Mouse (Mus musculus): Measurements from ENCODE around the gene Akap8l. TPM values are rescaled to one million over a fixed set of nuclear protein-coding genes. Genes with fewer than 3 reads are reported as not detected.

Akap8l gene
- polyA plus RNA-seq, 1 experiment from 2014 or later: 78.9 TPM

DNA sequence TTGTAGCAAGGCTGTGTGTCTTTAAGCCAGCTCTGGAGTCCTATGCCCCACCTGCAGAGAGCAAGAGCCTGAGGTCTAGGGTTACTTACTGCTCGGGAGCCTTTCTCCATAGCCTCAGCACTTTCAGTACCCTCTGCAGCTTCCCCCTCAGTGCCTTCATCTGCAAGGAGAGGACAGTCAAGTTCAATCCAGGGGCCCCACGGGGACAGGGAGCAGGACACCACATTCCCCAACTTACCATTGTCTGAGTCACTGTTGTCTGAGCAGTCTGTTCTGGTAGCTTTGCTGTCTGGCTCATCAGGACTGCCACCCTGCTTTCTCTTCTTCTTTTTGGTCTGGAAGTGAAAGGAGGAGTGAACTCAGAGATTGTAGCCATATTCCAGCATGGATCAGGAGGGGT lies 14.5 kb downstream of the Akap8l start:
- Histone ChIP-seq H3K27me3 (ENCODE audit: control insufficient read depth, insufficient read depth, low read length) (no peaks in the 10 kb centered on the region), H3K9me3 (replicated peaks; ENCODE audit: control insufficient read depth, low read length) (no peaks in the 10 kb centered on the region), H3K4me1 (ENCODE audit: control insufficient read depth, insufficient read depth, low read length) (no peaks in the 10 kb centered on the region), H3K4me3 (replicated peaks; ENCODE audit: low read length) (no peak overlapping the region), H3K9ac (ENCODE audit: low read length) (no peak overlapping the region), H3K4me2 (ENCODE audit: low read depth, low read length) (no peak overlapping the region), H3K27ac (ENCODE audit: low read length) (no peak overlapping the region), H3K36me3 (ENCODE audit: control insufficient read depth, insufficient read depth, low read length) (peaks cover 33% of the 10 kb centered on the region)
- 78% methylated on average over 2 of the region's 2 CpGs for WGBS
- ATAC-seq (ENCODE audit: insufficient read depth, low FRiP score): no peak

DNA sequence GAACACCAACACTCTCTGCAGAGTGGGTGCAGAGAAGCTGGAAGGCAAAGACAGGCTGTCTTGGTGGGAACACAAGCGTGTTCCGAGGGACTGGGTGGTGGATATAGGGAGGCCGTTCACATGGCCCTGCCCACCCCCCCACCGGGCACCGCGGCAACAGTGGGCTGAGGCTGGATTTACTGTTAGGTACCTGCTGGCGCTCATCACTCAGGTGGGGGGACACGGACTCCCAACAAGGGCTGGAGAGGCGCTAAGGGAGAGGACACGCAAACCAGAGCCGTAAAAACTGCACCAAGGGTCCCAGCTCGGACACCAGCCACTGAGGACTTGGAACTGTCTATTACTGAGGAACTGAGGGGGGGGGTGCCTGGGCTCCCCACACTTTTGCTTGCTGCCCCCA lies 15.5 kb downstream of the Akap8l start:
- H3K4me2 ChIP-seq (ENCODE audit: low read depth, low read length): no peak overlapping the region
- peaks cover 33% of the 10 kb centered on the region for H3K36me3 ChIP-seq (ENCODE audit: control insufficient read depth, insufficient read depth, low read length)
- no peak; the same call in 1 of the 2 replicates for ATAC-seq (ENCODE audit: insufficient read depth, low FRiP score)
- no peak overlapping the region for H3K4me3 ChIP-seq (replicated peaks; ENCODE audit: low read length)
- WGBS: 95% methylated on average over 12 of the region's 12 CpGs
- H3K9me3 ChIP-seq (replicated peaks; ENCODE audit: control insufficient read depth, low read length): no peaks in the 10 kb centered on the region
- no peaks in the 10 kb centered on the region for H3K4me1 ChIP-seq (ENCODE audit: control insufficient read depth, insufficient read depth, low read length)
- no peak overlapping the region for H3K27ac ChIP-seq (ENCODE audit: low read length)
- H3K27me3 ChIP-seq (ENCODE audit: control insufficient read depth, insufficient read depth, low read length): no peaks in the 10 kb centered on the region
- no peak overlapping the region for H3K9ac ChIP-seq (ENCODE audit: low read length)

GRCm38 (mm10) chr17:32333675-32334303 lies 16.6 kb downstream of the Akap8l start:
- Histone ChIP-seq H3K4me1 (ENCODE audit: control insufficient read depth, insufficient read depth, low read length) (no peaks in the 10 kb centered on the region), H3K9ac (ENCODE audit: low read length) (no peak overlapping the region), H3K36me3 (ENCODE audit: control insufficient read depth, insufficient read depth, low read length) (peaks cover 33% of the 10 kb centered on the region), H3K27ac (ENCODE audit: low read length) (no peak overlapping the region), H3K4me3 (replicated peaks; ENCODE audit: low read length) (no peak overlapping the region), H3K9me3 (replicated peaks; ENCODE audit: control insufficient read depth, low read length) (no peaks in the 10 kb centered on the region), H3K27me3 (ENCODE audit: control insufficient read depth, insufficient read depth, low read length) (no peaks in the 10 kb centered on the region), H3K4me2 (ENCODE audit: low read depth, low read length) (no peak overlapping the region)
- WGBS: 64% methylated on average over 31 of the region's 31 CpGs
- 0 out of 2 replicates have a peak, but pooled peaks have one; percentile 35 for ATAC-seq (ENCODE audit: insufficient read depth, low FRiP score)

DNA sequence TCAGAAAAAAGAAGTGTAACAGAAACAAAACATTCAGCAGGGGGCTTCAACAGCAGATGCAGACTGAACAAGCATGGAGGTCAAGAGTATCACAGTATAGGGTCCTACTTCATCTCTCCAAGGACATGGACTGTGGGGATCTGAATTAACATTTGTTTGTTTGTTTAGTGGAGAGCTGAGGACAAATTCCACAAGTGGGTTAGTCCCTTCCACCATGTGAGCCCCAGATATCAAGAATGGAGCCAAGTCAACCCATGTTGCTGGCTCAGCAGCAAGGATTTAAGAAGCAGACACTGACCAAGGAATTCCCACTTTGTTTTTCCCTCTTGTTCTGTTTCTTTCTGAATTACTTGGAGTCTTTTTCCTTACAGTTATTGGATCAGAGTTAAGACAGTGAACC lies 22.9 kb downstream of the Akap8l start:
- H3K9me3 ChIP-seq (replicated peaks; ENCODE audit: control insufficient read depth, low read length): no peaks in the 10 kb centered on the region
- H3K4me2 ChIP-seq (ENCODE audit: low read depth, low read length): no peak overlapping the region
- 0 out of 2 replicates have a peak, but pooled peaks cover 2% of the 10 kb centered on the region for H3K4me1 ChIP-seq (ENCODE audit: control insufficient read depth, insufficient read depth, low read length)
- H3K27ac ChIP-seq (ENCODE audit: low read length): no peak overlapping the region
- H3K27me3 ChIP-seq (ENCODE audit: control insufficient read depth, insufficient read depth, low read length): no peaks in the 10 kb centered on the region
- ATAC-seq (ENCODE audit: insufficient read depth, low FRiP score): no peak
- no peak overlapping the region for H3K9ac ChIP-seq (ENCODE audit: low read length)
- H3K36me3 ChIP-seq (ENCODE audit: control insufficient read depth, insufficient read depth, low read length): peaks cover 9% of the 10 kb centered on the region; the same call in 1 of the 2 replicates
- H3K4me3 ChIP-seq (replicated peaks; ENCODE audit: low read length): no peak overlapping the region

GRCm38 (mm10) chr17:32322809-32323208 lies 27.6 kb downstream of the Akap8l start:
- Histone ChIP-seq H3K36me3 (ENCODE audit: control insufficient read depth, insufficient read depth, low read length) (peaks cover 5% of the 10 kb centered on the region; the same call in 1 of the 2 replicates), H3K4me1 (ENCODE audit: control insufficient read depth, insufficient read depth, low read length) (peaks cover 18% of the 10 kb centered on the region), H3K9ac (ENCODE audit: low read length) (no peak overlapping the region), H3K27me3 (ENCODE audit: control insufficient read depth, insufficient read depth, low read length) (no peaks in the 10 kb centered on the region), H3K27ac (ENCODE audit: low read length) (no peak overlapping the region), H3K4me3 (replicated peaks; ENCODE audit: low read length) (no peak overlapping the region), H3K4me2 (ENCODE audit: low read depth, low read length) (no peak overlapping the region), H3K9me3 (replicated peaks; ENCODE audit: control insufficient read depth, low read length) (no peaks in the 10 kb centered on the region)
- 81% methylated on average over 1 of the region's 1 CpGs for WGBS
- no peak for ATAC-seq (ENCODE audit: insufficient read depth, low FRiP score)

- Histone ChIP-seq H3K27ac (ENCODE audit: low read length) (peak overlapping the region; percentile 86), H3K4me1 (ENCODE audit: control insufficient read depth, insufficient read depth, low read length) (peaks cover 18% of the 10 kb centered on the region), H3K36me3 (ENCODE audit: control insufficient read depth, insufficient read depth, low read length) (peaks cover 15% of the 10 kb centered on the region), H3K27me3 (ENCODE audit: control insufficient read depth, insufficient read depth, low read length) (no peaks in the 10 kb centered on the region), H3K9me3 (replicated peaks; ENCODE audit: control insufficient read depth, low read length) (no peaks in the 10 kb centered on the region), H3K4me2 (ENCODE audit: low read depth, low read length) (peak overlapping the region; percentile 78), H3K4me3 (replicated peaks; ENCODE audit: low read length) (peak overlapping the region; percentile 81), H3K9ac (ENCODE audit: low read length) (peak overlapping the region; percentile 83)
- 12% methylated on average over 6 of the region's 6 CpGs for WGBS
- no peak for ATAC-seq (ENCODE audit: insufficient read depth, low FRiP score)
These were observed 28.6 kb downstream of the Akap8l start for GRCm38 (mm10) chr17:32321836-32322235.

DNA sequence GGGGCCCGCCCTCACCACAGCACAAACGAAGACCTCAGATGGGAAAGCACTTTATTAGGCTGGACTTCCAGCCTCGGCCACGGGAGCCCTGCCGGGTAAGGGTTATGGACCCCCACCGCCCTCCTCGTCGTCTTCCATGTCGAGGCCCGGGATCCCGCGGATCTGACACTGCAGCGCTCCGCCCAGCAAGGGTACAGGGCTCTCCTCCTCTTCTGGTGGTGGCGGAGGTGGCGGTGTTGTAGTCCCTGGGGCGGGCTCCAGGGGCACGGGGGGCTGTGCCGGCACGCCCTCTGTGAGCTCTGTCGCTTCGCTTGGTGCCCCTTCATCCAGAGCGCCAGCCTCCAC lies 29.0 kb downstream of the Akap8l start:
- Histone ChIP-seq H3K27ac (ENCODE audit: low read length) (peak overlapping the region; percentile 86), H3K4me2 (ENCODE audit: low read depth, low read length) (peak overlapping the region; percentile 78), H3K9ac (ENCODE audit: low read length) (peak overlapping the region; percentile 83), H3K4me1 (ENCODE audit: control insufficient read depth, insufficient read depth, low read length) (peaks cover 18% of the 10 kb centered on the region), H3K27me3 (ENCODE audit: control insufficient read depth, insufficient read depth, low read length) (no peaks in the 10 kb centered on the region), H3K4me3 (replicated peaks; ENCODE audit: low read length) (peak overlapping the region; percentile 81), H3K9me3 (replicated peaks; ENCODE audit: control insufficient read depth, low read length) (no peaks in the 10 kb centered on the region), H3K36me3 (ENCODE audit: control insufficient read depth, insufficient read depth, low read length) (peaks cover 19% of the 10 kb centered on the region)
- under 1% methylated on average over 23 of the region's 23 CpGs for WGBS
- ATAC-seq (ENCODE audit: insufficient read depth, low FRiP score): peak; percentile 73

DNA sequence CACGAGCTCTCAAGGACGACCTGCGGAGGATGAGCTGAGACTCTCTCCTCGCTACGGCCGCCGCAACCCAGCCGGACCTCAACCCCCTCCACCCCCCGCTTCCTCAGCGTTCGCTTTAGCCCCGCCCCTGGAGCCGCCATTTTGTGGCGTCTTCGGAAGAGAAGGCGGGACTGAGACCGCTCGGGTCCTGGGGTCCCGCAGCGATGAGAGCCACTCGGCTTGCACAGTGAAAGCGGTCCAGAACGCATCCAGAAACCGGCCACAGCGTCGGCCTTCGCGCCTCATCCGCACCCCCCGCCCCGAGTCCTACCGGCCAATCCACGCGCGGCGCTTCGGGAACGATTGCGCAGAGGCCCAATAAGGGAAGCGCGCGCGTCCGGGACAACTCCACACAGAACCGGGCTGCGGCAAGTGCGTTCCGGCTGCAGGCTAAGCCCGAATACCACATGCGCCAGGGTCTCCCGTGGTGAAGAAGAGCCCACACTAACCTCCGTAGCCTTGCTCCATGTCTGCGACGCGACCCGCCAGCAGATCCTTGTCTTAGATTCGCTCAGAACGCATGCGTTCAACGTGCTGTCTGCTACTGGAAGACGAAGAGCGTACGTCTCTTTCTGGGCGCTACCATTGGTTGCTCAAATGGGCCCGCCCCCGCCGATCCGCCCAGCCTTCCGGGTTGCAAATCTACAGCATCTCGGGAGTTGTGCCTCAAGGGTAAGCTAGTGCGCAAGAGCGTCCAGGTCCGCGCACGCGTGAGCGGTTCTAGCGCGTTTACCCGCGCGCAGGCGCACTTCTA lies 29.6 kb downstream of the Akap8l start, which contains the start of gene Akap8:
Akap8 (minus strand) TSS at position 642 of the 793 bp plus-strand sequence.
- Histone ChIP-seq H3K9ac (ENCODE audit: low read length) (peak within 1 kb of the TSS; percentile 88), H3K9me3 (replicated peaks; ENCODE audit: control insufficient read depth, low read length) (no peaks in the 10 kb centered on the region), H3K27me3 (ENCODE audit: control insufficient read depth, insufficient read depth, low read length) (no peaks in the 10 kb centered on the region), H3K4me3 (replicated peaks; ENCODE audit: low read length) (peak within 1 kb of the TSS; percentile 81), H3K4me1 (ENCODE audit: control insufficient read depth, insufficient read depth, low read length) (peaks cover 18% of the 10 kb centered on the region), H3K27ac (ENCODE audit: low read length) (peak within 1 kb of the TSS; percentile 92), H3K4me2 (ENCODE audit: low read depth, low read length) (peak within 1 kb of the TSS; percentile 93), H3K36me3 (ENCODE audit: control insufficient read depth, insufficient read depth, low read length) (peaks cover 25% of the 10 kb centered on the region)
- under 1% methylated on average over 82 of the region's 83 CpGs for WGBS
- peak; percentile 97 for ATAC-seq (ENCODE audit: insufficient read depth, low FRiP score)

DNA sequence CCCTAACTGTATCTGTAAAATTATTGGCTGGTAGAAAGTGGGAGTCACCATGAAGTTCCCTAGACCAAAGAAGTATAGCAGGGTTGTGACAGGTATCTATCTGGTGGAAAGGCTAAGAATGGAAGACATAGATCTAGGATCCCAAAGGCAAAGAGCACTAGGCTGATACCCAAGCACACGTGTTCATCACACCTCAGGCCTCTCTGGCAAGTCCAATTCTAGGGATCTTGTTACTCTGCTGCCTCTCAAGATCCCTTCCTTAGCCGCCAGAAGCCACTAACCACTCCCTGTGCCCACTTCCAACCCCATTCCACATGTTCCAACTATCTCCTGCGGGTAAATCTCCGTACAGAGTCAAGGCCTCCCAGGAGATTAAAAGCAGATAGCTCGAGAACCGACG lies 30.5 kb downstream of the Akap8l start:
- peak overlapping the region; percentile 81 for H3K4me3 ChIP-seq (replicated peaks; ENCODE audit: low read length)
- peak overlapping the region; percentile 92 for H3K27ac ChIP-seq (ENCODE audit: low read length)
- H3K4me2 ChIP-seq (ENCODE audit: low read depth, low read length): peak overlapping the region; percentile 93
- no peak for ATAC-seq (ENCODE audit: insufficient read depth, low FRiP score)
- H3K4me1 ChIP-seq (ENCODE audit: control insufficient read depth, insufficient read depth, low read length): peaks cover 18% of the 10 kb centered on the region
- no peaks in the 10 kb centered on the region for H3K27me3 ChIP-seq (ENCODE audit: control insufficient read depth, insufficient read depth, low read length)
- H3K36me3 ChIP-seq (ENCODE audit: control insufficient read depth, insufficient read depth, low read length): peaks cover 25% of the 10 kb centered on the region
- 0% methylated on average over 7 of the region's 7 CpGs for WGBS
- H3K9ac ChIP-seq (ENCODE audit: low read length): peak overlapping the region; percentile 88
- H3K9me3 ChIP-seq (replicated peaks; ENCODE audit: control insufficient read depth, low read length): no peaks in the 10 kb centered on the region

Measured in stomach, embryonic 16.5 days (tissue).